Mouse (Mus musculus): Measurements from ENCODE around the gene Hist1h3f.

- TF ChIP-seq CTCF (IDR thresholded peaks at IDR 0.05; ENCODE audit: low read depth, low read length) = no peak
- no peak for TF ChIP-seq GATA1 (IDR thresholded peaks at IDR 0.05; ENCODE audit: borderline replicate concordance, low read length)
- no peak for TF ChIP-seq POLR2AphosphoS5 (IDR thresholded peaks at IDR 0.05; ENCODE audit: insufficient replicate concordance, low read depth, low read length)
- no peak for TF ChIP-seq TAL1 (conservative IDR thresholded peaks at IDR 0.05; ENCODE audit: low read depth, low read length)
- no peak for TF ChIP-seq GATA2 (IDR thresholded peaks at IDR 0.05; ENCODE audit: borderline replicate concordance, low read depth, low read length)
Observed at GRCm38 (mm10) chr13:23513517-23513916, 30.3 kb upstream of the Hist1h3f start.

Measured in G1E (cell line).